Mouse (Mus musculus) cerebellum, adult 2 months (tissue): Measurements from ENCODE around the gene Mettl8. TPM values are rescaled to one million over a fixed set of nuclear protein-coding genes. Genes with fewer than 3 reads are reported as not detected.

Source experiments
- DNase-seq, 2 experiments: peaks; one replicate each; pipeline ENCODE4 v3.0.0; 2021
- H3K27ac ChIP-seq: fragments of 200-500 bp; 2 replicates; pipeline ENCODE4 v1.5.1; 2012; ENCODE audit warnings: low read length, control low read depth, inconsistent platforms; ENCODE audit not compliant: insufficient read depth
- H3K27me3 ChIP-seq: fragments of 200-500 bp; 2 replicates; pipeline ENCODE4 v1.6.1; 2012; ENCODE audit warnings: inconsistent platforms, mild to moderate bottlenecking, low read length, moderate library complexity; ENCODE audit not compliant: control insufficient read depth, insufficient read depth
- H3K4me1 ChIP-seq: fragments of 200-500 bp; 2 replicates; pipeline ENCODE4 v1.6.1; 2011; ENCODE audit warnings: low read length; ENCODE audit not compliant: control insufficient read depth, insufficient read depth
- H3K4me3 ChIP-seq: fragments of 200-500 bp; replicated peaks from 2 replicates; pipeline ENCODE3; 2011; ENCODE audit warnings: mild to moderate bottlenecking, low read depth, low read length, control low read depth; ENCODE audit not compliant: insufficient read depth
- CTCF ChIP-seq: fragments of 200-500 bp; IDR thresholded peaks from 2 replicates; pipeline ENCODE4 v1.5.1; 2011; ENCODE audit warnings: low read depth, mild to moderate bottlenecking, control low read depth, low read length, moderate library complexity, borderline replicate concordance; ENCODE audit not compliant: insufficient read depth
- POLR2A ChIP-seq: fragments of 200-500 bp; IDR thresholded peaks from 2 replicates; pipeline ENCODE4 v1.6.1; 2011; ENCODE audit warnings: low read length, control low read depth, borderline replicate concordance; ENCODE audit not compliant: insufficient read depth
- WGBS: fragments of 180-500 bp; shearing (Covaris S2); methylation state at CpG from one replicate; pipeline ENCODE4 v1.1.7; 2018; 5-methylcytosine and 5-hydroxymethylcytosine counted together
- polyA plus RNA-seq: library from polyadenylated mRNA; depleted of rRNA; stranded (reverse); fragments of >200 nt; gene quantifications from 2 replicates; pipeline ENCODE4 v1.2.3, GENCODE M21; 2012

Gene Mettl8
- polyA plus RNA-seq, 1 experiment, result 14.6 TPM

DNA sequence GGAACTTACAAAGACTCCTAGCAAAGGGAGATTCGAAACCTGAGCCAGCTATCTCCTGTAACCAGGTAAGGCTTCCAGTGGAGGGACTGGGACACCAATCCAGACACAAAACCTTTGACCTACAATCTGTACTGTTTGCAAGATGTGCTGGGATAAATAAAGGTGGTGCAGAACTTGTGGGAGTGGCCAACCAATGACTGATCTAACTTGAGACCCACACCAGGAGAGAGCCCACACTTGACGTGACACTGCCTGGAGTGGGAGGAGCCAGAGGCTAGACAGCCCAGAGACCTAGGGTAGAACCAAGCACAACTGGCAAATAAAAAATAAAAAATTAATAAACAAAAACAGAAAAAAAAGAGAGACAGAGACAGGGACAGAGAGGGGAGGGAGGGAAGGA is 24.7 kb downstream of the Mettl8 start:
- 93% methylated on average over 2 of the region's 2 CpGs for WGBS
- no peak for DNase-seq
- TF ChIP-seq POLR2A, result no peak
- no peak for TF ChIP-seq CTCF
- Histone ChIP-seq H3K4me3 (no peak overlapping the region), H3K27ac (no peak overlapping the region), H3K27me3 (no peaks in the 10 kb centered on the region; the same call in 1 of the 2 replicates), H3K4me1 (no peaks in the 10 kb centered on the region)

DNA sequence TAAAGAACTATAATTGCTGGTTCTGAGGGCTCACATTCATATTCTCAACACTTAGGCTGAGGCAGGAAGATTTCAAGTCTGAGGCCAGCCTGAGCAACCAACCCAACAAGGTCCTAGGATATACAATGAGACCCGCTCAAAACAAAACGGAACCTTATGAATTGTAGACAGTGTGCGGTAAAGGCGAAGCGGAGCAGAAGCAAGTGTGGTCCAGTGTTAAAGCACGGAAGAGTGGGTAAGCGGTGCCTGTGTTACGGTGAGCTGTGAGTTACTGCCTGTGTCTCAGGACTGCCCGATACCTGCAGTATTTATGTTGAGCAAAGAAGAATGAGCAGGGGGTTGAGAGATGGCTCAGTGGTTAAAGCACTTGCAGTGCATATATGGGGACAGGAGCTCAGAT is 27.8 kb downstream of the Mettl8 start:
- H3K4me1 ChIP-seq, result no peaks in the 10 kb centered on the region
- H3K27ac ChIP-seq, result no peak overlapping the region
- WGBS, result 99% methylated on average over 9 of the region's 9 CpGs
- H3K4me3 ChIP-seq, result no peak overlapping the region
- no peak for DNase-seq
- TF ChIP-seq POLR2A, result no peak
- TF ChIP-seq CTCF, result no peak
- H3K27me3 ChIP-seq, result no peaks in the 10 kb centered on the region; the same call in 1 of the 2 replicates

DNA sequence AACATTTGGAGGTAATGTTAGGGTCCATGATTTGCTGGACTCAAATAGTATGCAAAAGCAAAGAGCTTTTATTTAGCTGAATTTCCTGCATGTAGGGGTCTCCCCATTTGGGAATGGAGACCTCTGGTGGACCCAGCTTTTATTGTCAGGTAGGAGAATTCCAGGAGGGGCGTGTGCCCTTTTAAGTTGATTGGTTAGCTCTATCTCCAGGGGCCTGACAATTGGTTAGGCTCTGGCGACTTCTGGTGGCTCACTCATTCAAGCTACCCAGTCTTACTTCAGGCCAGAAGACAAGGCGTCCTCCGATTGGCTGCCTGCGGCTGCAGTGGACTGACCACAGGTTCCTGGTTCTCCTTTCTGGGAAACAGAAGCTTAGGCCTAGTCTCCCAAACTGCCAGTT is 28.6 kb downstream of the Mettl8 start:
- H3K4me3 ChIP-seq, result no peak overlapping the region
- TF ChIP-seq CTCF (no peak), POLR2A (no peak)
- no peaks in the 10 kb centered on the region; the same call in 1 of the 2 replicates for H3K27me3 ChIP-seq
- H3K27ac ChIP-seq, result no peak overlapping the region
- DNase-seq, result no peak
- WGBS, result 55% methylated on average over 5 of the region's 5 CpGs
- H3K4me1 ChIP-seq, result no peaks in the 10 kb centered on the region

DNA sequence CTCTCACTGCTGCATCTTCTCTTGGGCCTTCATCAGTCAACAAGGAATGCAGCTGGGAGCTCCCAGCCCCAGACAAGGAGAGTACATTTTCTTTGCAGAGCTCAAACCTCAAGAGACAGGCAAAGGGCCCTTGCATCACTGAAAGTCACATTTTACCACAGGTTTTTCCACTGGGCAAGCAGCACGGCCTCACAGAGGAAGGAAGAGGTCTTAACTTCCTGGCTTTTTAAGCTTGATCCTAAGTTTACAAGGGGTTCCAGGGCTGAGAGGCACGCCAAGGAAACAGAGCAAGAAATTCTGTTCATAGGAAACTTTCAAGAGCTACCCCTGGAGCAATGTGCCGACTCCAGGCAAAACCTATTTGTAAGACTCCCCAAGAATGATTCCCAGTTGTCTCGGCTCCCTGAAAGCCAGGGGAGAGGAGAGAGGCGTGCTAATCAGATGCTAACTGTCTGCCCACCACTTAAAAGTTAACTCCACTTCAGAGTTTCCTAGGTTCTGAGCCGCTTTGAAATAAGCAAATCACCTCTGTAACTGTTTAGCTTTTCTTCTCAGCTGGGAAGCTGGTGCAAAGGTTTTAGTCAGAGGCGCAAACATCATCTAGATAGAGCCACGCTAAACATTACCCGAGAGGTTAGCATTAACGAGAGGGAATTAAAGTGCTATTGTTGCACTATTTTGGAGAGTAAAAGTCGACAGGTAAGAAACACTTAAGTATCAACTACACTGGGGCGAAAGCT is 29.6 kb downstream of the Mettl8 start:
- Histone ChIP-seq H3K27ac (no peak overlapping the region), H3K4me3 (no peak overlapping the region), H3K27me3 (no peaks in the 10 kb centered on the region; the same call in 1 of the 2 replicates), H3K4me1 (no peaks in the 10 kb centered on the region)
- TF ChIP-seq POLR2A (no peak), CTCF (no peak)
- no peak for DNase-seq
- WGBS, result 80% methylated on average over 12 of the region's 12 CpGs

DNA sequence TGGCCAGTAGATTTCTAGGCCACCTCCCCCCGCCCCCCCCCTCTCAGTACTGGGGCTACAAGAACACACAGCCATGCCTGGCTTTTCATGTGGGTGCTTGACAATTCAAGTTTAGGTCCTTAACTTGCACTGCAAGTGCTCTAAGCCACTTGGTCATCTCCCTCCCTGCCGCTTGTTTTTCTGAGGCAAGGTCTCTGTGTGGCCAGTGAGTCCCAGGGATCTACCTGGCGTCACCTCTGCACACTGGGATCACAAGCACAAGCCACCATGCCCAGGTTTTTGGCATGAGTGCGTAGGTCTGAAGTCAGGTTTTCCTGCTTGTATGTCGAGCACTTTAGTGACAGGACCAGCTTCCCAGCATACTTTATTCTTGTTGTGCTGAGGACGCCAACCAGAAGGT is 31.4 kb downstream of the Mettl8 start:
- 93% methylated on average over 6 of the region's 6 CpGs for WGBS
- H3K27ac ChIP-seq, result no peak overlapping the region
- H3K4me3 ChIP-seq, result no peak overlapping the region
- TF ChIP-seq CTCF (no peak), POLR2A (no peak)
- H3K4me1 ChIP-seq, result peaks cover 4% of the 10 kb centered on the region
- H3K27me3 ChIP-seq, result no peaks in the 10 kb centered on the region; the same call in 1 of the 2 replicates
- no peak for DNase-seq

DNA sequence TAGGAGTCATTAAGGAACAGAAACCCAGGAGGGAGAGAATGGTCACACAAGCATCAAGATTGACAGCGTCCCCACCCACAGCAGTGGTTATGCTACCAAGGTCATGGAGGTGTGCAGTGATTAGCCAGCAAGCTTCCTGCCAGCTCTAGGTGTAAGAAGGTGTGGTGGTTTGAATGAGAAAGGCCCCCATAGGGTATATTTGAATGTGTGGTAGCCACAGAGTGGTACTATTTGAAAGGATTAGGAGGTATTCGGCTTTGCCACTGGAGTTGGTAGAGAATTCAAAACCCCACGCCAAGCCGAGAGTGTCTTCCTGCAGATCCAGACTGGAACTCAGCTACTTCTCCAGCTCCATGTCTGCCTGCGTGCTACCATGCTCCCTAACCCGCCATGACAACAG is 32.4 kb downstream of the Mettl8 start:
- peaks cover 4% of the 10 kb centered on the region for H3K4me1 ChIP-seq
- TF ChIP-seq CTCF (no peak), POLR2A (no peak)
- no peaks in the 10 kb centered on the region; the same call in 1 of the 2 replicates for H3K27me3 ChIP-seq
- DNase-seq, result no peak
- no peak overlapping the region for H3K4me3 ChIP-seq
- H3K27ac ChIP-seq, result no peak overlapping the region
- 98% methylated on average over 6 of the region's 6 CpGs for WGBS

DNA sequence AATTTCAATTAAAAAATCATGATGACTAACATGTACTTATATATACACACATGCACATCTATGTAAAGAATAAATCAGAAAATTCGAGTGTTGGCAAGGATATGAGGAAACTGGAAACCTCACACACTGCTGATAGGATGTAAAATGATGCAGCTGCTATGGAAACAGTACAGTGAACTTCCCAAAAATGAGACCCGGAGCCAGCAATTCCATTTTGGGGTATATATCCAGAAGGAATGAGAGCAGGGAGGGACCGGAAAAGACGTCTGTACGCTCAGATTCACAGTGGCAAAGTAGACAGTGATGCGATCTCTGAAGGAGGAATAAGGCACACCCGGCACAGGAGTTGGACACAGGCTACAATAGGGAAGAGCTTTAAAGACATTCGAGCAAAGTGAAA is 34.7 kb downstream of the Mettl8 start:
- H3K27ac ChIP-seq, result no peak overlapping the region
- 75% methylated on average over 8 of the region's 8 CpGs for WGBS
- no peak overlapping the region for H3K4me3 ChIP-seq
- no peak for DNase-seq
- H3K4me1 ChIP-seq, result peaks cover 4% of the 10 kb centered on the region
- no peaks in the 10 kb centered on the region for H3K27me3 ChIP-seq
- no peak for TF ChIP-seq POLR2A
- TF ChIP-seq CTCF, result no peak

DNA sequence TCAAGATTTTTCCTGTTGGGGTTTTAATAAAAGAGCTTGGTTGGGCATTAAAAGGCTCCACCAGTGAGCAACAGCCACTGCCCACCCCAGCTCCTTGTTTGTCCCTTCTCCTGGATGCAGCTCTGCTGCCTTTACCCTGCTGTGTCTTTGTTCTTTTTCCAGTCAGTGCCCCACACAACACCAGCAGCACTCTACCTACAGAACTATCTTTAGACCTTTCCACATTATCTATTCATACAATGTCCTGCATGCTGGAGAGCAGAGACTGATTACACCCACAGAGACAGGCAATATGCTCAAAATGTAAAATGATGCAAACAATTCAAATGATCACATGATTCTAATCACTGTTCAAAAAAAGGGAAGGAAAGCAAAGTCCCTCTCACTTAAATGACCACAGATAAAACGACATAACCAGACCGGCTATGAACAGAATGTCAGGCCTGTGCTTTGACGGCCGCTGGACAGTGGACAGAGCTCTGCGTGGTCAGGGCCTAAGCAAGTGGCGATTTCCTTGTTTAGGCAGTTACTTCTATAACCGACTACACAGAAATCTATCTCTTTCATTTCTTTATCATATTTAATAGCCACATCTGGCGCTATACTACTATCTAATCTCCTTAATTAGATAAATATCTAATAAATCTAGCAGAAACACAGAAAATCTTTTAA is 35.5 kb downstream of the Mettl8 start:
- TF ChIP-seq CTCF (no peak), POLR2A (no peak)
- no peak for DNase-seq
- Histone ChIP-seq H3K27ac (no peak overlapping the region), H3K27me3 (no peaks in the 10 kb centered on the region), H3K4me3 (no peak overlapping the region), H3K4me1 (peaks cover 4% of the 10 kb centered on the region)
- 77% methylated on average over 8 of the region's 8 CpGs for WGBS
